Mouse (Mus musculus) myocyte (in vitro differentiated cells): ENCODE results near the gene Rpl29.

Experiments
- E2F4 ChIP-seq: IDR thresholded peaks from one replicate; pipeline ENCODE4 v1.6.1; 2011; ENCODE audit warnings: mild to moderate bottlenecking, control low read depth, moderate library complexity; ENCODE audit not compliant: insufficient read depth
- MAX ChIP-seq: IDR thresholded peaks from one replicate; pipeline ENCODE4 v1.6.1; 2011; ENCODE audit warnings: low read depth, mild to moderate bottlenecking, control low read depth
- MYOD1 ChIP-seq, 3 experiments: IDR thresholded peaks; one replicate each; pipeline ENCODE4 v1.6.1; 2011; ENCODE audit warnings: control low read depth in 2 of 3, low read depth in 2 of 3, mild to moderate bottlenecking in 2 of 3, moderate library complexity in 1 of 3; ENCODE audit not compliant: insufficient read length in 2 of 3, control insufficient read depth in 1 of 3
- POLR2A ChIP-seq: IDR thresholded peaks from one replicate; pipeline ENCODE4 v1.6.1; 2011; ENCODE audit warnings: low read depth, mild to moderate bottlenecking, control low read depth, moderate library complexity; ENCODE audit not compliant: insufficient read length
- POLR2AphosphoS2 ChIP-seq: IDR thresholded peaks from one replicate; pipeline ENCODE4 v1.6.1; 2011; ENCODE audit warnings: low read depth, control low read depth; ENCODE audit not compliant: insufficient read length
- TCF12 ChIP-seq: IDR thresholded peaks from one replicate; pipeline ENCODE4 v1.6.1; 2011; ENCODE audit warnings: mild to moderate bottlenecking, control low read depth; ENCODE audit not compliant: poor library complexity, insufficient read depth, severe bottlenecking
- TCF3 ChIP-seq: IDR thresholded peaks from one replicate; pipeline ENCODE4 v1.6.1; 2011; ENCODE audit warnings: low read depth, control low read depth; ENCODE audit not compliant: insufficient read length

GRCm38 (mm10) chr9:106402149-106402548 lies 27.1 kb upstream of the Rpl29 start:
- TF ChIP-seq POLR2A (no peak), MYOD1 (IDR thresholded peaks at IDR 0.05; ENCODE audit: control insufficient read depth in 1 of 3, insufficient read length in 2 of 3, low read depth in 2 of 3) (no peak), E2F4 (no peak), TCF12 (no peak), POLR2AphosphoS2 (no peak), MAX (no peak), TCF3 (no peak)
